Mouse (Mus musculus) limb, embryonic 14.5 days (tissue): ENCODE data around the gene Pde6c. TPM values are rescaled to one million over a fixed set of nuclear protein-coding genes. Genes with fewer than 3 reads are reported as not detected.

Experiments
- ATAC-seq: fragments of 200-750 bp; cut with Nextera tagmentation; 2 replicates; pipeline ENCODE4 v1.8.0; 2017; ENCODE audit warnings: low read depth, moderate number of reproducible peaks, moderate TSS enrichment; ENCODE audit not compliant: low FRiP score
- DNase-seq: peaks from one replicate; pipeline ENCODE4 v3.0.0-alpha.2; 2015; ENCODE audit warnings: low spot score
- H3K27ac ChIP-seq: fragments of 300-500 bp; sonication (generic); replicated peaks from 2 replicates; pipeline ENCODE4 v1.5.1; 2014; ENCODE audit warnings: low read depth, mild to moderate bottlenecking, low read length, moderate library complexity, mixed read lengths
- H3K27me3 ChIP-seq: fragments of 300-500 bp; sonication (generic); 2 replicates; pipeline ENCODE4 v1.6.1; 2014; ENCODE audit warnings: low read length, mixed read lengths; ENCODE audit not compliant: control insufficient read depth, insufficient read depth
- H3K36me3 ChIP-seq: fragments of 300-500 bp; sonication (generic); 2 replicates; pipeline ENCODE4 v1.6.1; 2014; ENCODE audit warnings: mild to moderate bottlenecking, low read length, moderate library complexity, mixed read lengths; ENCODE audit not compliant: control insufficient read depth, insufficient read depth
- H3K4me1 ChIP-seq: fragments of 300-500 bp; sonication (generic); 2 replicates; pipeline ENCODE4 v1.6.1; 2014; ENCODE audit warnings: antibody characterized with exemption, low read length, mixed read lengths; ENCODE audit not compliant: control insufficient read depth, insufficient read depth
- H3K4me2 ChIP-seq: fragments of 300-500 bp; sonication (generic); replicated peaks from 2 replicates; pipeline ENCODE4 v1.6.1; 2014; ENCODE audit warnings: low read depth, mild to moderate bottlenecking, low read length, moderate library complexity; ENCODE audit not compliant: severe bottlenecking
- H3K4me3 ChIP-seq: fragments of 300-500 bp; sonication (generic); replicated peaks from 2 replicates; pipeline ENCODE4 v1.5.1; 2014; ENCODE audit warnings: low read length
- H3K9ac ChIP-seq: fragments of 300-500 bp; sonication (generic); 2 replicates; pipeline ENCODE4 v1.6.1; 2014; ENCODE audit warnings: mild to moderate bottlenecking, low read depth, low read length, moderate library complexity; ENCODE audit not compliant: severe bottlenecking
- H3K9me3 ChIP-seq: fragments of 300-500 bp; sonication (generic); 2 replicates; pipeline ENCODE4 v1.6.1; 2016; ENCODE audit warnings: low read length; ENCODE audit not compliant: control insufficient read depth
- POLR2A ChIP-seq: fragments of 200-500 bp; IDR thresholded peaks from 2 replicates; pipeline ENCODE4 v1.8.0; 2012; ENCODE audit warnings: inconsistent platforms, mild to moderate bottlenecking, moderate library complexity, borderline replicate concordance; ENCODE audit not compliant: insufficient read depth, insufficient read length; ENCODE audit errors: extremely low read depth
- WGBS: fragments of 180-500 bp; shearing (Covaris S2); extraction: QIAGEN DNeasy Blood & Tissue Kit; methylation state at CpG from one replicate; pipeline ENCODE4 v1.1.7; 2014; 5-methylcytosine and 5-hydroxymethylcytosine counted together
- polyA plus RNA-seq, 2 experiments: library from polyadenylated mRNA; depleted of rRNA in 1 of 2; stranded (reverse) in 1 of 2; unstranded in 1 of 2; fragments of >200 nt; fragmentation: Nextera tagmentation in 1 of 2; extraction: Ambion mirVana in 1 of 2; gene quantifications; 2 replicates each; pipeline versions ENCODE4 v1.2.1 to v1.2.3; 2012 to 2014

Gene Pde6c
- polyA plus RNA-seq, 2 experiments = 0.04 TPM; not detected in 1

DNA sequence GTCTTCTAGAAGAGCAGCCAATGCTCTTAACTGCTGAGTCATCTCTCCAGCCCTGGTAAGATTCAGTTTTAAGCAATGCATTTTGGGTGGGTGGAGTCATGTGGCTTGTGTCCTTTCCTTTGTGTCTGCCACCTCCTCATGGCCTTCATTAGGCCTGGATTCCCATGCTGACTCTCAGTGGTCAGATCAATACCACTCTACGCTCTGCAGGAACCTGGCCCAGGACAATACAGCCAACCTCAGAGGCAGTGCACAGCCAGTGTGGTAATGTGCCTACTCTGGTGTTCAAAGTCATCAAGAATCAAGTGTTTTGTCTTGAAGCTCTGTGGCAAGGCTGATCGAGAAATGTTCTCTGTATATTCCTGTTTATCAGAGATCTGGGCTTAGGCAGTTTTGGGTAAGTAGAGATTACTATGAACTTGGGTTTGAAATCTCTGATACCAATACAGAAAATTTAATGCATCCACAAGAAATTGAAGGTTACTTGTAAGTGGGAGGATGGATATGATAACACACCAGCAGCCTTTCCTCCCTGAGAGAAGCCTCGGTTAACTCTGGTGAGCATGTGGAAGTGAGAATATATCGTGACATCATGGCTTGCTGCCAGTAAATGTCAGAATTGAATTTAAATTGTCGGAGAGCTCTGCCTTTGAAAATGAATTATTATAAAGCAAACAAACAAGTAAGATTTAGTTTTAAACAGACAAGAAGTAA lies 54.2 kb downstream of the Pde6c start:
- H3K36me3 ChIP-seq = peaks cover 9% of the 10 kb centered on the region; the same call in 1 of the 2 replicates
- no peak overlapping the region for H3K9ac ChIP-seq
- no peak overlapping the region for H3K4me2 ChIP-seq
- TF ChIP-seq POLR2A = no peak
- 92% methylated on average over 5 of the region's 5 CpGs for WGBS
- H3K9me3 ChIP-seq = no peaks in the 10 kb centered on the region
- H3K27me3 ChIP-seq = no peaks in the 10 kb centered on the region
- H3K4me3 ChIP-seq = no peak overlapping the region
- DNase-seq (no peak), ATAC-seq (no peak)
- H3K27ac ChIP-seq = no peak overlapping the region
- H3K4me1 ChIP-seq = 0 out of 2 replicates have a peak, but pooled peaks cover 3% of the 10 kb centered on the region

DNA sequence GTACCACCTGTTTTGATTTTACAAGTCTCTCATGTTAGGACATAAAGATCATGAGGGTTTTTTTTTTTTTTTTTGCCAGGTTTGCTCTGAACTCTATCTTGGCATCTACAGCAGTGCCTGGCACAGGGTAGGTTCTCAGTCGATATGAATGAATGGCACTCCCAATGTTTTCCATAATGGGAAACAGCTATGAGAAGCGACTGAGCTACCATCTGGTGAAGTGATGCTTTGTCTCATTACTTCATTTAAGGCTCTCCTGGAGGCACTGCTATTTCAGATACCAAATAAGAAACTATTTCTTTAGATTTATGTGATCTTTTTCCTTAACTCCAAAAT lies 54.7 kb downstream of the Pde6c start:
- Histone ChIP-seq H3K9me3 (no peaks in the 10 kb centered on the region), H3K4me3 (no peak overlapping the region), H3K4me2 (no peak overlapping the region), H3K4me1 (0 out of 2 replicates have a peak, but pooled peaks cover 3% of the 10 kb centered on the region), H3K27me3 (no peaks in the 10 kb centered on the region), H3K36me3 (peaks cover 9% of the 10 kb centered on the region; the same call in 1 of the 2 replicates), H3K27ac (no peak overlapping the region), H3K9ac (no peak overlapping the region)
- no peak for TF ChIP-seq POLR2A
- WGBS = 79% methylated on average over 2 of the region's 2 CpGs
- no peak for ATAC-seq
- no peak for DNase-seq

DNA sequence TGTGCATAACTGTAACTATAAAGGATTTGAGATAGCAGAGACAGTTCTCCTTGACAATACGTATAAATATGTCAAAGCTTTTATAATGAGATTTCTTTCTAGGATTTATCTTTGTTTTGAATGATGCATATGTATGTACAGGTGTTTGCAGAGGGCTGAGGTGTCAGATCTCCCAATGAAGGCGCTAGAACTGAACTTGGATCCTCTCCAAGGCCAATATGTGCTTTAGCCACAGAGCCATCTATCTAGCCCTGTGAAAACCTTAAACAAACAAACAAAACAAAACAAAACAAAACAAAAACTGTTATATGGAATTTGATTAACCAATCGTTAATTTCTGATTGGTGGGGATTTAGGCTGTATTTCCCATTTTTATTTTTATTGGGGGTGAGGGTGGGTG lies 58.0 kb downstream of the Pde6c start:
- H3K4me2 ChIP-seq = no peak overlapping the region
- H3K9ac ChIP-seq = no peak overlapping the region
- peaks cover 13% of the 10 kb centered on the region; the same call in 1 of the 2 replicates for H3K36me3 ChIP-seq
- TF ChIP-seq POLR2A = no peak
- DNase-seq (no peak), ATAC-seq (no peak)
- H3K4me3 ChIP-seq = no peak overlapping the region
- H3K4me1 ChIP-seq = 0 out of 2 replicates have a peak, but pooled peaks cover 3% of the 10 kb centered on the region
- H3K27me3 ChIP-seq = no peaks in the 10 kb centered on the region
- no peaks in the 10 kb centered on the region for H3K9me3 ChIP-seq
- WGBS = 88% methylated on average over 3 of the region's 3 CpGs
- no peak overlapping the region for H3K27ac ChIP-seq

DNA sequence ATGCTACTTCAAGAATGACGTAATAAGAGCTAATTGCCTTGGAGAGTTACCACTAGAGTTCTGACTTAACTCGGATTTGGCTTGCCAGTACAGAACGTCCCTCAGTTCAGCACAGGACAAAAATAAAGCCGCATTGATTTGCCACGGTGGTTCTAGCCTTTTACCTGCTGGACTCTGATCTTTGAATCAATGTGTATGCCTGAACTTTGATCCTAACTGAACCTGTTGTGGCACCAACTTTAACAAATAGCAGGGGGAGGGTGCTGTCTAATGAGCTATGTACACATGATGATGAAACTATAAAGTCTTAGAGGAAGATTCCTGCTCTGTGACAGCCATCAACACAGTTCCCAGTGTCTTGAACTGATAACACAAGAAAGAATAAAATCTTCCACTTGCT lies 58.9 kb downstream of the Pde6c start:
- Histone ChIP-seq H3K9ac (no peak overlapping the region), H3K27ac (no peak overlapping the region), H3K4me3 (no peak overlapping the region), H3K4me1 (0 out of 2 replicates have a peak, but pooled peaks cover 3% of the 10 kb centered on the region), H3K4me2 (no peak overlapping the region), H3K27me3 (no peaks in the 10 kb centered on the region), H3K36me3 (peaks cover 12% of the 10 kb centered on the region; the same call in 1 of the 2 replicates), H3K9me3 (no peaks in the 10 kb centered on the region)
- ATAC-seq (no peak), DNase-seq (no peak)
- TF ChIP-seq POLR2A = no peak
- 85% methylated on average over 5 of the region's 5 CpGs for WGBS

DNA sequence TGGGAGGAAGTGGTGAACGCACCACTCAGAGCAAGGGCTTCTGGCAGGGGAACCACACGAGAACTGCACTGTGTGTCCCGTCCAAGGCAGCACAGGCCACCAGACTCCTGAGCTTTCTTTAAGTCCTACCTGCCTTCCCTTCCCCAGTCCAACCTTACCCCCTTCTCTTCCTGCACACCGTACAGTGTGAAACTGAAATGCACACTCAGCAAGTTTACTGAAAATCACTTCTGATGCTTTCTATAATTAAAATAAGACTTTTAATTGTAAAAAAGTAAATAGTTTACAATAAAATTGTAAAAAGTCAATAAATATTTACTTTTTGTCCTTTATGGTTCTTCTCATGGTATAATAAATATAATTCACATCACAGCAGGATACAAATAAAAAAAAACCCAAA lies 62.7 kb downstream of the Pde6c start:
- no peak overlapping the region for H3K4me3 ChIP-seq
- 96% methylated on average over 4 of the region's 4 CpGs for WGBS
- H3K4me2 ChIP-seq = no peak overlapping the region
- no peaks in the 10 kb centered on the region for H3K27me3 ChIP-seq
- H3K9ac ChIP-seq = no peak overlapping the region
- H3K36me3 ChIP-seq = peaks cover 9% of the 10 kb centered on the region; the same call in 1 of the 2 replicates
- no peak overlapping the region for H3K27ac ChIP-seq
- ATAC-seq (no peak), DNase-seq (no peak)
- no peak for TF ChIP-seq POLR2A
- no peaks in the 10 kb centered on the region for H3K4me1 ChIP-seq
- no peaks in the 10 kb centered on the region for H3K9me3 ChIP-seq
